ENCODE assay signal across 19 mouse cellular contexts in genomic region chr11:23023155-23023554, GRCm38 (mm10). TPM values are rescaled to one million over a fixed set of nuclear protein-coding genes. Genes with fewer than 3 reads are reported as not detected.
"Had no signal": no experiment of that assay in that cellular context is flagged by ENCODE, and none has a peak within 500 bp of the region (broad histone marks: within the 10 kb centered on the region; RNA-seq: fewer than 3 reads in every experiment).

No protein-coding gene starts in this region.

- H3K4me1 ChIP-seq: megakaryocyte, embryonic 14.5 days; midbrain, embryonic 12.5 days; midbrain, embryonic 15.5 days; neural tube, embryonic 13.5 days; neural tube, embryonic 15.5 days had no signal

- H3K27ac ChIP-seq: midbrain, embryonic 12.5 days; midbrain, embryonic 15.5 days; neural tube, embryonic 13.5 days; neural tube, embryonic 15.5 days had no signal

- H3K27me3 ChIP-seq: megakaryocyte, embryonic 14.5 days; midbrain, embryonic 12.5 days; midbrain, embryonic 15.5 days; neural tube, embryonic 13.5 days; neural tube, embryonic 15.5 days had no signal

- H3K9ac ChIP-seq: lung, embryonic 14.5 days; midbrain, embryonic 12.5 days; midbrain, embryonic 15.5 days; neural tube, embryonic 13.5 days; neural tube, embryonic 15.5 days had no signal

- H3K9me3 ChIP-seq: midbrain, embryonic 12.5 days; midbrain, embryonic 15.5 days; neural tube, embryonic 13.5 days; neural tube, embryonic 15.5 days had no signal

- DNase-seq: lung, adult 18-20 months; lung, embryonic 14.5 days; lung, postnatal 10 days; lung, postnatal 4 days; retina, postnatal 1 day; right cerebral cortex, adult 18-20 months; right cerebral cortex, postnatal 25 days; right cerebral cortex, postnatal 4 days; spleen, adult 18-20 months; thymus, adult 18-20 months; thymus, postnatal 14 days; thymus, postnatal 36 days had no signal

- ATAC-seq: midbrain, embryonic 15.5 days had no signal

- H3K36me3 ChIP-seq: midbrain, embryonic 12.5 days; midbrain, embryonic 15.5 days; neural tube, embryonic 13.5 days; neural tube, embryonic 15.5 days had no signal

- H3K4me2 ChIP-seq: lung, embryonic 14.5 days; midbrain, embryonic 12.5 days; midbrain, embryonic 15.5 days; neural tube, embryonic 13.5 days; neural tube, embryonic 15.5 days had no signal

- H3K4me3 ChIP-seq: megakaryocyte, embryonic 14.5 days; midbrain, embryonic 12.5 days; midbrain, embryonic 15.5 days; neural tube, embryonic 13.5 days; neural tube, embryonic 15.5 days had no signal

RNA-seq across cellular contexts. Expression of gene Fam161a, which starts 15.8 kb away (rescaled TPM):
- polyA plus RNA-seq: small intestine, adult 2 months had no signal

RNA-seq across cellular contexts. Expression of gene Gm28048, which starts 41.3 kb away (rescaled TPM):
- total RNA-seq: midbrain, postnatal 0 days had no signal
- polyA plus RNA-seq: small intestine, adult 2 months had no signal
